Mouse (Mus musculus) heart, adult 2 months (tissue): ENCODE measurements around the gene Nms. TPM values are rescaled to one million over a fixed set of nuclear protein-coding genes. Genes with fewer than 3 reads are reported as not detected.
A peak's percentile ranks its signal among the peaks of the same experiment; 100 is the strongest.

Source experiments
- DNase-seq, 2 experiments: peaks; one replicate each; pipeline ENCODE4 v3.0.0; 2021
- H3K27ac ChIP-seq: fragments of 200-600 bp; 2 replicates; pipeline ENCODE4 v1.8.1; 2022
- H3K27me3 ChIP-seq: fragments of 200-500 bp; 2 replicates; pipeline ENCODE4 v1.6.1; 2012; ENCODE audit warnings: mild to moderate bottlenecking, low read length, inconsistent platforms, mixed read lengths; ENCODE audit not compliant: control insufficient read depth, insufficient read depth
- H3K36me3 ChIP-seq: fragments of 200-500 bp; 2 replicates; pipeline ENCODE4 v1.6.1; 2012; ENCODE audit warnings: low read length, inconsistent platforms; ENCODE audit not compliant: control insufficient read depth, insufficient read depth
- H3K4me1 ChIP-seq: fragments of 200-500 bp; 2 replicates; pipeline ENCODE4 v1.6.1; 2011; ENCODE audit warnings: low read length; ENCODE audit not compliant: control insufficient read depth, insufficient read depth
- H3K4me3 ChIP-seq: fragments of 200-600 bp; 2 replicates; pipeline ENCODE4 v1.8.1; 2022
- H3K79me2 ChIP-seq: fragments of 200-500 bp; replicated peaks from 2 replicates; pipeline ENCODE4 v1.6.1; 2012; ENCODE audit warnings: mild to moderate bottlenecking, inconsistent platforms, low read length, moderate library complexity, mixed read lengths; ENCODE audit not compliant: control insufficient read depth, insufficient read depth
- H3K9ac ChIP-seq: fragments of 200-500 bp; 2 replicates; pipeline ENCODE4 v1.6.1; 2012; ENCODE audit warnings: low read depth, mild to moderate bottlenecking, control low read depth, inconsistent platforms, low read length, mixed read lengths
- CTCF ChIP-seq: fragments of 200-600 bp; IDR thresholded peaks from 2 replicates; pipeline ENCODE4 v1.8.1; 2022; ENCODE audit warnings: antibody characterized with exemption, mild to moderate bottlenecking, moderate library complexity
- EP300 ChIP-seq: fragments of 200-500 bp; IDR thresholded peaks from 2 replicates; pipeline ENCODE4 v1.6.1; 2011; ENCODE audit warnings: low read depth, low read length, control low read depth; ENCODE audit not compliant: insufficient read depth
- POLR2A ChIP-seq: fragments of 200-500 bp; IDR thresholded peaks from 2 replicates; pipeline ENCODE4 v1.6.1; 2011; ENCODE audit warnings: mild to moderate bottlenecking, low read depth, low read length, control low read depth; ENCODE audit not compliant: insufficient read depth
- WGBS: fragments of 180-500 bp; shearing (Covaris S2); methylation state at CpG from one replicate; pipeline ENCODE4 v1.1.7; 2018; 5-methylcytosine and 5-hydroxymethylcytosine counted together
- intact Hi-C: fragments of 180-260 bp; cut with DNase I; formaldehyde crosslinking; loops from one replicate; pipeline ENCODE4 v1.15.1; 2025
- polyA plus RNA-seq: library from polyadenylated mRNA; depleted of rRNA; stranded (reverse); fragments of >200 nt; gene quantifications from 2 replicates; pipeline ENCODE4 v1.2.3, GENCODE M21; 2012
- total RNA-seq, 2 experiments: library from RNA; stranded (reverse); gene quantifications; 2 replicates each; pipeline ENCODE4 v1.2.3; 2021

Nms gene
- total and polyA plus RNA-seq, 3 experiments = not detected

GRCm38 (mm10) chr1:38928996-38929395 lies 10.0 kb upstream of the Nms start:
- Histone ChIP-seq H3K79me2 (no peaks in the 10 kb centered on the region), H3K36me3 (no peaks in the 10 kb centered on the region), H3K9ac (no peak overlapping the region), H3K27ac (no peak overlapping the region), H3K4me1 (no peaks in the 10 kb centered on the region), H3K27me3 (no peaks in the 10 kb centered on the region), H3K4me3 (no peak overlapping the region)
- DNase-seq = no peak
- 74% methylated on average over 4 of the region's 4 CpGs for whole genome bisulfite sequencing
- TF ChIP-seq EP300 (no peak), POLR2A (no peak), CTCF (no peak)
- intact Hi-C loops = no loop called here

- no peak for DNase-seq
- Histone ChIP-seq H3K9ac (no peak overlapping the region), H3K4me3 (no peak overlapping the region), H3K36me3 (no peaks in the 10 kb centered on the region), H3K4me1 (no peaks in the 10 kb centered on the region), H3K27me3 (no peaks in the 10 kb centered on the region), H3K79me2 (no peaks in the 10 kb centered on the region), H3K27ac (no peak overlapping the region)
- WGBS = 66% methylated on average over 4 of the region's 4 CpGs
- TF ChIP-seq EP300 = no peak
- intact Hi-C loops = no loop called here
Measured at GRCm38 (mm10) chr1:38929468-38929867, 9.5 kb upstream of the Nms start.

GRCm38 (mm10) chr1:38930767-38931166 lies 8.2 kb upstream of the Nms start:
- H3K4me1 ChIP-seq = no peaks in the 10 kb centered on the region
- DNase-seq = no peak
- H3K79me2 ChIP-seq = no peaks in the 10 kb centered on the region
- intact Hi-C loops = no loop called here
- H3K27me3 ChIP-seq = no peaks in the 10 kb centered on the region
- WGBS = 56% methylated on average over 8 of the region's 8 CpGs
- no peak overlapping the region for H3K9ac ChIP-seq
- no peaks in the 10 kb centered on the region for H3K36me3 ChIP-seq
- TF ChIP-seq EP300 (no peak), CTCF (no peak), POLR2A (no peak)
- H3K4me3 ChIP-seq = no peak overlapping the region
- H3K27ac ChIP-seq = no peak overlapping the region

GRCm38 (mm10) chr1:38934668-38935067 lies 4.3 kb upstream of the Nms start:
- WGBS = 43% methylated on average over 5 of the region's 5 CpGs
- TF ChIP-seq POLR2A (no peak), CTCF (peak; percentile 49), EP300 (no peak)
- H3K9ac ChIP-seq = no peak overlapping the region
- no peaks in the 10 kb centered on the region for H3K36me3 ChIP-seq
- DNase-seq = no peak
- H3K27me3 ChIP-seq = no peaks in the 10 kb centered on the region
- intact Hi-C loops = no loop called here
- H3K79me2 ChIP-seq = no peaks in the 10 kb centered on the region
- H3K4me1 ChIP-seq = no peaks in the 10 kb centered on the region
- no peak overlapping the region for H3K27ac ChIP-seq
- H3K4me3 ChIP-seq = no peak overlapping the region

- no peaks in the 10 kb centered on the region for H3K79me2 ChIP-seq
- intact Hi-C loops = no loop called here
- no peak overlapping the region for H3K27ac ChIP-seq
- no peak for DNase-seq
- no peaks in the 10 kb centered on the region for H3K4me1 ChIP-seq
- H3K27me3 ChIP-seq = no peaks in the 10 kb centered on the region
- no peak overlapping the region for H3K4me3 ChIP-seq
- no peaks in the 10 kb centered on the region for H3K36me3 ChIP-seq
- TF ChIP-seq POLR2A = no peak
- no peak for TF ChIP-seq EP300
- TF ChIP-seq CTCF = peak; percentile 59
- 22% methylated on average over 6 of the region's 6 CpGs for WGBS
- no peak overlapping the region for H3K9ac ChIP-seq
Measured at GRCm38 (mm10) chr1:38936780-38937179, 2.2 kb upstream of the Nms start.

GRCm38 (mm10) chr1:38939608-38940007 lies 659 bp downstream of the Nms start:
- H3K4me3 ChIP-seq = no peak overlapping the region
- no peak overlapping the region for H3K27ac ChIP-seq
- no peak for DNase-seq
- no peaks in the 10 kb centered on the region for H3K79me2 ChIP-seq
- H3K36me3 ChIP-seq = no peaks in the 10 kb centered on the region
- intact Hi-C loops = no loop called here
- H3K9ac ChIP-seq = no peak overlapping the region
- TF ChIP-seq CTCF (no peak), EP300 (no peak), POLR2A (no peak)
- H3K4me1 ChIP-seq = no peaks in the 10 kb centered on the region
- 2% methylated on average over 5 of the region's 5 CpGs for WGBS
- H3K27me3 ChIP-seq = no peaks in the 10 kb centered on the region
